Mouse (Mus musculus) brown adipose tissue, adult 24 weeks (tissue): ENCODE data around the gene Gpr158. TPM values are rescaled to one million over a fixed set of nuclear protein-coding genes. Genes with fewer than 3 reads are reported as not detected.

ENCODE experiments used
- H3K27ac ChIP-seq: fragments of 200-500 bp; replicated peaks from 2 replicates; pipeline ENCODE4 v1.5.1; 2012; ENCODE audit warnings: low read depth, mild to moderate bottlenecking, low read length
- H3K4me1 ChIP-seq: fragments of 200-500 bp; 2 replicates; pipeline ENCODE4 v1.6.1; 2012; ENCODE audit warnings: low read length, mixed read lengths; ENCODE audit not compliant: control insufficient read depth, insufficient read depth, insufficient read length
- H3K4me3 ChIP-seq: fragments of 200-500 bp; 2 replicates; pipeline ENCODE4 v1.5.1; 2012; ENCODE audit warnings: low read depth, mild to moderate bottlenecking, low read length, moderate library complexity; ENCODE audit not compliant: insufficient read depth
- polyA plus RNA-seq: library from polyadenylated mRNA; stranded (reverse); fragments of >200 nt; gene quantifications from 2 replicates; pipeline ENCODE4 v1.2.4, GENCODE M21; 2012; ENCODE audit not compliant: missing spikeins, insufficient read depth, insufficient read length

Gene Gpr158
- not detected in 2 replicates for polyA plus RNA-seq

- Histone ChIP-seq H3K4me3 (no peak within 1 kb of the TSS), H3K4me1 (no peaks in the 10 kb centered on the region), H3K27ac (no peak within 1 kb of the TSS)
Measured at GRCm38 (mm10) chr2:21367345-21368111, at the start of gene Gpr158. Gene Gpr158 (plus strand): TSS chr2:21367542.

- Histone ChIP-seq H3K4me1 (no peaks in the 10 kb centered on the region), H3K4me3 (no peak overlapping the region), H3K27ac (no peak overlapping the region)
Measured at GRCm38 (mm10) chr2:21343821-21344220, 23.5 kb upstream of the Gpr158 start.

- H3K4me1 ChIP-seq, result no peaks in the 10 kb centered on the region
- no peak overlapping the region for H3K27ac ChIP-seq
- H3K4me3 ChIP-seq, result no peak overlapping the region
Measured at GRCm38 (mm10) chr2:21368351-21369170, 1.2 kb downstream of the Gpr158 start.

- Histone ChIP-seq H3K4me1 (no peaks in the 10 kb centered on the region), H3K27ac (no peak overlapping the region), H3K4me3 (no peak overlapping the region)
Measured at GRCm38 (mm10) chr2:21369171-21369485, 1.8 kb downstream of the Gpr158 start.

- Histone ChIP-seq H3K4me1 (no peaks in the 10 kb centered on the region), H3K4me3 (no peak overlapping the region), H3K27ac (no peak overlapping the region)
Measured at GRCm38 (mm10) chr2:21369556-21369955, 2.2 kb downstream of the Gpr158 start.

GRCm38 (mm10) chr2:21379516-21379915, 12.2 kb downstream of the Gpr158 start:
- Histone ChIP-seq H3K4me1 (no peaks in the 10 kb centered on the region), H3K4me3 (no peak overlapping the region), H3K27ac (no peak overlapping the region)

GRCm38 (mm10) chr2:21392727-21393126, 25.4 kb downstream of the Gpr158 start:
- Histone ChIP-seq H3K4me1 (no peaks in the 10 kb centered on the region), H3K27ac (no peak overlapping the region), H3K4me3 (no peak overlapping the region)

GRCm38 (mm10) chr2:21397347-21397746, 30.0 kb downstream of the Gpr158 start:
- Histone ChIP-seq H3K27ac (no peak overlapping the region), H3K4me1 (no peaks in the 10 kb centered on the region), H3K4me3 (no peak overlapping the region)

GRCm38 (mm10) chr2:21399657-21400056, 32.3 kb downstream of the Gpr158 start:
- no peak overlapping the region for H3K4me3 ChIP-seq
- H3K4me1 ChIP-seq, result no peaks in the 10 kb centered on the region
- H3K27ac ChIP-seq, result no peak overlapping the region

- H3K4me3 ChIP-seq, result no peak overlapping the region
- H3K27ac ChIP-seq, result no peak overlapping the region
- no peaks in the 10 kb centered on the region for H3K4me1 ChIP-seq
Measured at GRCm38 (mm10) chr2:21405617-21406016, 38.3 kb downstream of the Gpr158 start.

- Histone ChIP-seq H3K4me1 (no peaks in the 10 kb centered on the region), H3K27ac (no peak overlapping the region), H3K4me3 (no peak overlapping the region)
Measured at GRCm38 (mm10) chr2:21407443-21407985, 40.2 kb downstream of the Gpr158 start.

- Histone ChIP-seq H3K4me1 (no peaks in the 10 kb centered on the region), H3K27ac (no peak overlapping the region)
Measured at GRCm38 (mm10) chr2:21408821-21409220, 41.5 kb downstream of the Gpr158 start.

GRCm38 (mm10) chr2:21430288-21430687, 62.9 kb downstream of the Gpr158 start:
- no peak overlapping the region for H3K27ac ChIP-seq
- no peak overlapping the region for H3K4me3 ChIP-seq
- H3K4me1 ChIP-seq, result no peaks in the 10 kb centered on the region

More at GRCm38 (mm10) chr2:21408821-21409220, 41.5 kb downstream of the Gpr158 start:
- no peak overlapping the region for H3K4me3 ChIP-seq

GRCm38 (mm10) chr2:21431182-21431581, 63.8 kb downstream of the Gpr158 start:
- Histone ChIP-seq H3K4me3 (no peak overlapping the region), H3K4me1 (no peaks in the 10 kb centered on the region), H3K27ac (no peak overlapping the region)

GRCm38 (mm10) chr2:21439626-21440025, 72.3 kb downstream of the Gpr158 start:
- Histone ChIP-seq H3K4me3 (no peak overlapping the region), H3K27ac (no peak overlapping the region), H3K4me1 (no peaks in the 10 kb centered on the region)
